Mouse (Mus musculus) hindbrain, postnatal 0 days (tissue): ENCODE results near the gene Fiz1. TPM values are rescaled to one million over a fixed set of nuclear protein-coding genes. Genes with fewer than 3 reads are reported as not detected.
A peak's percentile ranks its signal among the peaks of the same experiment; 100 is the strongest.

Experiments used
- ATAC-seq: fragments of 200-750 bp; cut with Nextera tagmentation; 2 replicates; pipeline ENCODE4 v1.8.0; 2017; ENCODE audit warnings: mild to moderate bottlenecking, moderate TSS enrichment, moderate library complexity
- DNase-seq: peaks from one replicate; pipeline ENCODE4 v3.0.0-alpha.2; 2015; ENCODE audit warnings: low spot score
- H3K27ac ChIP-seq: fragments of 300-500 bp; sonication (generic); 2 replicates; pipeline ENCODE4 v1.5.1; 2014; ENCODE audit warnings: mild to moderate bottlenecking
- H3K27me3 ChIP-seq: fragments of 300-500 bp; sonication (generic); 2 replicates; pipeline ENCODE4 v1.6.1; 2014; ENCODE audit warnings: low read length, mixed read lengths; ENCODE audit not compliant: insufficient read depth
- H3K36me3 ChIP-seq: fragments of 300-500 bp; sonication (generic); 2 replicates; pipeline ENCODE4 v1.6.1; 2014; ENCODE audit warnings: low read length, mixed read lengths; ENCODE audit not compliant: insufficient read depth
- H3K4me1 ChIP-seq: fragments of 300-500 bp; sonication (generic); 2 replicates; pipeline ENCODE4 v1.6.1; 2014; ENCODE audit warnings: antibody characterized with exemption, low read length, mixed read lengths; ENCODE audit not compliant: insufficient read depth
- H3K4me2 ChIP-seq: fragments of 300-500 bp; sonication (generic); 2 replicates; pipeline ENCODE4 v1.6.1; 2014; ENCODE audit warnings: low read depth, mild to moderate bottlenecking, low read length, moderate library complexity, mixed read lengths
- H3K4me3 ChIP-seq: fragments of 300-500 bp; sonication (generic); 2 replicates; pipeline ENCODE4 v1.5.1; 2014; ENCODE audit warnings: low read length
- H3K9ac ChIP-seq: fragments of 300-500 bp; sonication (generic); replicated peaks from 2 replicates; pipeline ENCODE4 v1.6.1; 2014; ENCODE audit warnings: mild to moderate bottlenecking, low read length, moderate library complexity, mixed read lengths
- H3K9me3 ChIP-seq: fragments of 300-500 bp; sonication (generic); 2 replicates; pipeline ENCODE4 v1.6.1; 2016; ENCODE audit warnings: low read length, mixed read lengths
- CTCF ChIP-seq: IDR thresholded peaks from 2 replicates; pipeline ENCODE4 v1.5.1; 2016; ENCODE audit warnings: antibody characterized with exemption, control low read depth, low read depth
- WGBS: fragments of 180-500 bp; shearing (Covaris S2); extraction: QIAGEN DNeasy Blood & Tissue Kit; methylation state at CpG from one replicate; pipeline ENCODE4 v1.1.7; 2014; 5-methylcytosine and 5-hydroxymethylcytosine counted together
- polyA plus RNA-seq: library from polyadenylated mRNA; unstranded; fragments of >200 nt; fragmentation: Nextera tagmentation; extraction: Ambion mirVana; gene quantifications from 2 replicates; pipeline ENCODE4 v1.2.1, GENCODE M21; 2015
- total RNA-seq: library from RNA; depleted of rRNA; stranded (reverse); fragments of >200 nt; gene quantifications from 2 replicates; pipeline ENCODE4 v1.2.3, GENCODE M21; 2014; rRNA removed

Gene Fiz1
- total and polyA plus RNA-seq, 2 experiments from 2014 or later: 29.1 to 44.0 TPM

- DNase-seq (no peak), ATAC-seq (no peak)
- WGBS: 23% methylated on average over 7 of the region's 7 CpGs
- Histone ChIP-seq H3K36me3 (no peaks in the 10 kb centered on the region), H3K4me1 (no peaks in the 10 kb centered on the region), H3K9me3 (no peaks in the 10 kb centered on the region), H3K9ac (no peak overlapping the region), H3K27me3 (no peaks in the 10 kb centered on the region), H3K27ac (no peak overlapping the region), H3K4me2 (no peak overlapping the region), H3K4me3 (no peak overlapping the region)
- TF ChIP-seq CTCF: no peak
Observed at GRCm38 (mm10) chr7:4971710-4972109, 42.8 kb downstream of the Fiz1 start.

GRCm38 (mm10) chr7:4971068-4971467 lies 43.4 kb downstream of the Fiz1 start, which contains the start of gene Sbk3:
Gene Sbk3 (minus strand): TSS chr7:4971168.
- 45% methylated on average over 6 of the region's 6 CpGs for whole genome bisulfite sequencing
- no peak within 1 kb of the TSS for H3K9ac ChIP-seq

DNA sequence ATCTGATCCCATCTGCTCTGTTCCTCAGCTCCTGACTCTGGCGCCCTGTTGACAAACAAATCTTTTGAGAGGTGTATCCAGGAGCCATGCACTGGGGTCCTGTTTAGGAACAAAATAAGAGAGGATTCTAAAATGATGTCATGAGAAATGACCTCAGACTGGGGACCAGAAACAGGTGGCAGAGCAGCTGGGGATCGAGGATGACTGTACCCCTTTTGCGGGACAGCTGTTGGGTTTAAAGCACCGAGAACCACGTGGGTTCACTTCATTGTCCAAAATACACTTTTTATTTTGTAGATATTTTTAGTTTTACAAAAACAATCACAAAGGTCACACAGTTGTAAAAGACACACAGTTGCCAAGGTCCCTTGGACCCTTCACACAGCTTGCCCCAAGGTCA lies 49.5 kb downstream of the Fiz1 start:
- H3K4me3 ChIP-seq: no peak overlapping the region
- ATAC-seq (no peak), DNase-seq (no peak)
- no peaks in the 10 kb centered on the region for H3K4me1 ChIP-seq
- H3K36me3 ChIP-seq: no peaks in the 10 kb centered on the region
- H3K4me2 ChIP-seq: no peak overlapping the region
- no peaks in the 10 kb centered on the region for H3K9me3 ChIP-seq
- WGBS: 87% methylated on average over 5 of the region's 5 CpGs
- no peak overlapping the region for H3K9ac ChIP-seq
- H3K27ac ChIP-seq: no peak overlapping the region
- H3K27me3 ChIP-seq: no peaks in the 10 kb centered on the region
- TF ChIP-seq CTCF: no peak

More at GRCm38 (mm10) chr7:4971068-4971467, 43.4 kb downstream of the Fiz1 start, which contains the start of gene Sbk3:
- no peak within 1 kb of the TSS for H3K4me3 ChIP-seq
- no peak for TF ChIP-seq CTCF
- no peak for ATAC-seq
- H3K36me3 ChIP-seq: no peaks in the 10 kb centered on the region
- H3K27me3 ChIP-seq: no peaks in the 10 kb centered on the region
- H3K9me3 ChIP-seq: no peaks in the 10 kb centered on the region
- H3K4me1 ChIP-seq: no peaks in the 10 kb centered on the region
- no peak within 1 kb of the TSS for H3K27ac ChIP-seq
- H3K4me2 ChIP-seq: no peak within 1 kb of the TSS
- DNase-seq: no peak

DNA sequence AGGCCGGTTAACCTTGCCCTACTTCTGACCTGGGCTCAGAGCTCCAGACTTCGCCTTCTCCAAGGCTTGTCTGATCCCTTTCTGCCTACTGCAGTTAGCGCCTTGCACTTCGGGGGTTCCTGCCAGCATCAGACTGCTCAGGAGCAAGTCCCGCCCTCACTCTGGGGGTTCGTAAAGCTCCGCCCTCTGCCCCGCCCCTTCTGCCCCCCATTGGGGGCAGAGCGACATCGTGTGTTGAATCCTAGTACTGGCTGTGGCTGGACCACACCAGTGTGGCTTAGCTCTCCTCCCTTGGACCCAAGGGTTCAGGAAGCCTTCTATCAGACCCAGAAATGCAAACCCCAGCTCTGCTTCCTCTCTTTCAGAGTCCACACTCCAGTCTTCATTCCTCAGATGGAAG lies 50.2 kb downstream of the Fiz1 start, which contains the start of gene Sbk2:
Gene Sbk2 (minus strand): TSS at position 135 of the 400 bp plus-strand sequence.
- peak; percentile 89 for ATAC-seq
- no peak within 1 kb of the TSS for H3K4me3 ChIP-seq
- H3K9ac ChIP-seq: no peak within 1 kb of the TSS
- WGBS: 7% methylated on average over 10 of the region's 10 CpGs
- no peaks in the 10 kb centered on the region for H3K4me1 ChIP-seq
- no peaks in the 10 kb centered on the region for H3K36me3 ChIP-seq
- DNase-seq: peak; percentile 75
- peak; percentile 75 for TF ChIP-seq CTCF
- no peak within 1 kb of the TSS for H3K27ac ChIP-seq
- H3K27me3 ChIP-seq: no peaks in the 10 kb centered on the region
- no peaks in the 10 kb centered on the region for H3K9me3 ChIP-seq
- H3K4me2 ChIP-seq: no peak within 1 kb of the TSS

GRCm38 (mm10) chr7:4963527-4963926 lies 51.0 kb downstream of the Fiz1 start:
- no peak for DNase-seq
- Histone ChIP-seq H3K27me3 (no peaks in the 10 kb centered on the region), H3K4me3 (no peak overlapping the region), H3K9me3 (no peaks in the 10 kb centered on the region), H3K27ac (no peak overlapping the region), H3K36me3 (no peaks in the 10 kb centered on the region), H3K9ac (no peak overlapping the region), H3K4me1 (no peaks in the 10 kb centered on the region), H3K4me2 (no peak overlapping the region)
- ATAC-seq: no peak
- TF ChIP-seq CTCF: 0 out of 2 replicates have a peak, but pooled peaks have one; percentile 6
- WGBS: 82% methylated on average over 5 of the region's 5 CpGs

- H3K27me3 ChIP-seq: no peaks in the 10 kb centered on the region
- H3K4me2 ChIP-seq: no peak overlapping the region
- H3K9me3 ChIP-seq: no peaks in the 10 kb centered on the region
- H3K9ac ChIP-seq: no peak overlapping the region
- 89% methylated on average over 10 of the region's 10 CpGs for WGBS
- no peaks in the 10 kb centered on the region for H3K36me3 ChIP-seq
- no peaks in the 10 kb centered on the region for H3K4me1 ChIP-seq
- ATAC-seq (no peak), DNase-seq (no peak)
- no peak for TF ChIP-seq CTCF
- no peak overlapping the region for H3K27ac ChIP-seq
- no peak overlapping the region for H3K4me3 ChIP-seq
Observed at GRCm38 (mm10) chr7:4957361-4957760, 57.1 kb downstream of the Fiz1 start.

Other genes with a start within 250 kb of the Fiz1 start
- gene Fam71e2, start 243.4 kb downstream of the Fiz1 start, total RNA-seq: not detected in 2 replicates
- gene Fam71e2, start 243.4 kb downstream of the Fiz1 start, polyA plus RNA-seq: not detected in 2 replicates
- 2.0 TPM in 1 of 2 replicates, not detected in the other for gene Il11, start 231.8 kb downstream of the Fiz1 start, total RNA-seq
- gene Il11, start 231.8 kb downstream of the Fiz1 start, polyA plus RNA-seq: 1.1 and 1.3 TPM in 2 replicates
- gene Tmem190, start 231.8 kb downstream of the Fiz1 start, total RNA-seq: not detected in 2 replicates
- 0.53 TPM in 1 of 2 replicates, not detected in the other for gene Tmem190, start 231.8 kb downstream of the Fiz1 start, polyA plus RNA-seq
- 13.7 and 13.9 TPM in 2 replicates for gene Tmem238, start 225.0 kb downstream of the Fiz1 start, total RNA-seq
- gene Tmem238, start 225.0 kb downstream of the Fiz1 start, polyA plus RNA-seq: 16.8 and 18.2 TPM in 2 replicates
- gene Rpl28, start 221.8 kb downstream of the Fiz1 start, total RNA-seq: 145 and 147 TPM in 2 replicates
- gene Rpl28, start 221.8 kb downstream of the Fiz1 start, polyA plus RNA-seq: 304 and 315 TPM in 2 replicates
- gene Ube2s, start 202.1 kb downstream of the Fiz1 start, total RNA-seq: 264 and 324 TPM in 2 replicates
- 223 and 233 TPM in 2 replicates for gene Ube2s, start 202.1 kb downstream of the Fiz1 start, polyA plus RNA-seq
- gene Shisa7, start 170.0 kb downstream of the Fiz1 start, total RNA-seq: 46.3 and 49.3 TPM in 2 replicates
- 5.7 and 6.9 TPM in 2 replicates for gene Shisa7, start 170.0 kb downstream of the Fiz1 start, polyA plus RNA-seq
- gene Isoc2b, start 144.4 kb downstream of the Fiz1 start, total RNA-seq: 2.2 and 3.1 TPM in 2 replicates
- gene Isoc2b, start 144.4 kb downstream of the Fiz1 start, polyA plus RNA-seq: 3.5 and 3.7 TPM in 2 replicates
- gene Isoc2a, start 137.5 kb downstream of the Fiz1 start, total RNA-seq: 8.3 and 12.2 TPM in 2 replicates
- gene Isoc2a, start 137.5 kb downstream of the Fiz1 start, polyA plus RNA-seq: 0.43 and 0.76 TPM in 2 replicates
- gene Gm36210, start 108.2 kb downstream of the Fiz1 start, total RNA-seq: 0.31 and 3.3 TPM in 2 replicates
- gene Gm36210, start 108.2 kb downstream of the Fiz1 start, polyA plus RNA-seq: 0.30 and 0.45 TPM in 2 replicates
- gene Zfp628, start 99.5 kb downstream of the Fiz1 start, total RNA-seq: 12.5 and 12.7 TPM in 2 replicates
- 5.2 and 5.7 TPM in 2 replicates for gene Zfp628, start 99.5 kb downstream of the Fiz1 start, polyA plus RNA-seq
- gene Nat14, start 92.7 kb downstream of the Fiz1 start, total RNA-seq: 24.2 and 32.3 TPM in 2 replicates
- 27.5 and 29.4 TPM in 2 replicates for gene Nat14, start 92.7 kb downstream of the Fiz1 start, polyA plus RNA-seq
- gene Ssc5d, start 88.9 kb downstream of the Fiz1 start, total RNA-seq: 2.5 and 2.8 TPM in 2 replicates
- gene Ssc5d, start 88.9 kb downstream of the Fiz1 start, polyA plus RNA-seq: 0.77 and 1.0 TPM in 2 replicates
- gene Sbk2, start 50.3 kb downstream of the Fiz1 start, total RNA-seq: 0.31 TPM in 1 of 2 replicates, not detected in the other
- not detected in 2 replicates for gene Sbk2, start 50.3 kb downstream of the Fiz1 start, polyA plus RNA-seq
- gene Sbk3, start 43.5 kb downstream of the Fiz1 start, total RNA-seq: 0.31 and 0.72 TPM in 2 replicates
- 0.23 and 0.31 TPM in 2 replicates for gene Sbk3, start 43.5 kb downstream of the Fiz1 start, polyA plus RNA-seq
- gene Zfp579, start 18.5 kb downstream of the Fiz1 start, total RNA-seq: 65.7 and 113 TPM in 2 replicates
- gene Zfp579, start 18.5 kb downstream of the Fiz1 start, polyA plus RNA-seq: 37.4 and 40.2 TPM in 2 replicates
- gene Zfp524, start 282 bp downstream of the Fiz1 start, total RNA-seq: 4.3 and 7.2 TPM in 2 replicates
- gene Zfp524, start 282 bp downstream of the Fiz1 start, polyA plus RNA-seq: 4.2 and 5.1 TPM in 2 replicates
- gene Gm44973, start 799 bp upstream of the Fiz1 start, total RNA-seq: not detected in 2 replicates
- 2.3 and 3.0 TPM in 2 replicates for gene Gm44973, start 799 bp upstream of the Fiz1 start, polyA plus RNA-seq
- gene Zfp865, start 5.7 kb upstream of the Fiz1 start, total RNA-seq: 41.5 and 43.2 TPM in 2 replicates
- 5.4 TPM in 2 replicates for gene Zfp865, start 5.7 kb upstream of the Fiz1 start, polyA plus RNA-seq
- gene Ccdc106, start 5.9 kb upstream of the Fiz1 start, total RNA-seq: 39.6 and 76.5 TPM in 2 replicates
- 61.6 and 62.1 TPM in 2 replicates for gene Ccdc106, start 5.9 kb upstream of the Fiz1 start, polyA plus RNA-seq
- not detected in 2 replicates for gene 4632433K11Rik, start 19.4 kb upstream of the Fiz1 start, total RNA-seq
- not detected in 2 replicates for gene 4632433K11Rik, start 19.4 kb upstream of the Fiz1 start, polyA plus RNA-seq
- gene Zfp784, start 23.7 kb upstream of the Fiz1 start, total RNA-seq: 6.0 and 6.8 TPM in 2 replicates
- 4.5 and 5.6 TPM in 2 replicates for gene Zfp784, start 23.7 kb upstream of the Fiz1 start, polyA plus RNA-seq
- gene Zfp580, start 36.8 kb upstream of the Fiz1 start, total RNA-seq: 69.6 and 90.7 TPM in 2 replicates
- 117 and 128 TPM in 2 replicates for gene Zfp580, start 36.8 kb upstream of the Fiz1 start, polyA plus RNA-seq
- gene U2af2, start 47.4 kb upstream of the Fiz1 start, total RNA-seq: 146 and 153 TPM in 2 replicates
- 85.7 and 86.9 TPM in 2 replicates for gene U2af2, start 47.4 kb upstream of the Fiz1 start, polyA plus RNA-seq
- 433 and 507 TPM in 2 replicates for gene Epn1, start 65.5 kb upstream of the Fiz1 start, total RNA-seq
- 107 and 111 TPM in 2 replicates for gene Epn1, start 65.5 kb upstream of the Fiz1 start, polyA plus RNA-seq
- gene Rfpl4, start 102.3 kb upstream of the Fiz1 start, total RNA-seq: not detected in 2 replicates
- 0.16 TPM in 1 of 2 replicates, not detected in the other for gene Rfpl4, start 102.3 kb upstream of the Fiz1 start, polyA plus RNA-seq
- gene Rasl2-9, start 111.3 kb upstream of the Fiz1 start, total RNA-seq: not detected in 2 replicates
- gene Rasl2-9, start 111.3 kb upstream of the Fiz1 start, polyA plus RNA-seq: 1.1 and 1.2 TPM in 2 replicates
- not detected in 2 replicates for gene Vmn1r55, start 135.0 kb upstream of the Fiz1 start, total RNA-seq
- not detected in 2 replicates for gene Vmn1r55, start 135.0 kb upstream of the Fiz1 start, polyA plus RNA-seq
- not detected in 2 replicates for gene Vmn1r56, start 182.1 kb upstream of the Fiz1 start, total RNA-seq
- gene Vmn1r56, start 182.1 kb upstream of the Fiz1 start, polyA plus RNA-seq: not detected in 2 replicates
- not detected in 2 replicates for gene Vmn1r57, start 203.8 kb upstream of the Fiz1 start, total RNA-seq
- gene Vmn1r57, start 203.8 kb upstream of the Fiz1 start, polyA plus RNA-seq: not detected in 2 replicates